22 mouse cellular contexts compared by ENCODE assay signal in genomic region chr3:155055231-155055916, GRCm38 (mm10). TPM values are rescaled to one million over a fixed set of nuclear protein-coding genes. Genes with fewer than 3 reads are reported as not detected.
DNase-seq lines count a peak whose midpoint lies in the region; ATAC-seq and TF ChIP-seq lines count a peak whose summit lies in the region.
"Had no signal": no experiment of that assay in that cellular context is flagged by ENCODE, and none has a peak within 500 bp of the region (broad histone marks: within the 10 kb centered on the region; RNA-seq: fewer than 3 reads in every experiment).

Gene Tnni3k (minus strand): TSS chr3:155055407.

- H3K9me3 ChIP-seq in lung, postnatal 0 days (ENCODE audit: low read length) = no peaks in the 10 kb centered on the region
- H3K9me3 ChIP-seq in heart, embryonic 11.5 days (replicated peaks; ENCODE audit: control insufficient read depth, low read length) = no peaks in the 10 kb centered on the region
- H3K9me3 ChIP-seq: forebrain, embryonic 13.5 days; G1E; liver, embryonic 15.5 days; midbrain, embryonic 15.5 days; neural tube, embryonic 15.5 days had no signal

- H3K4me2 ChIP-seq in lung, postnatal 0 days (replicated peaks; ENCODE audit: low read depth, low read length) = no peak within 1 kb of the TSS
- peak within 1 kb of the TSS; percentile 57 for H3K4me2 ChIP-seq in heart, embryonic 11.5 days
- H3K4me2 ChIP-seq: forebrain, embryonic 13.5 days; liver, embryonic 15.5 days; midbrain, embryonic 15.5 days; neural tube, embryonic 15.5 days had no signal

- H3K4me3 ChIP-seq in lung, postnatal 0 days (ENCODE audit: low read depth, low read length) = no peak within 1 kb of the TSS
- H3K4me3 ChIP-seq in heart, embryonic 11.5 days (ENCODE audit: low read depth, low read length) = peak within 1 kb of the TSS; percentile 37
- H3K4me3 ChIP-seq in layer of hippocampus, adult 2 months = no peak within 1 kb of the TSS
- H3K4me3 ChIP-seq: forebrain, embryonic 13.5 days; liver, embryonic 15.5 days; midbrain, embryonic 15.5 days; neural tube, embryonic 15.5 days had no signal

- WGBS in lung, postnatal 0 days = 51% methylated on average over 6 of the region's 6 CpGs
- WGBS in heart, embryonic 11.5 days (ENCODE audit: insufficient replicate concordance) = 33% methylated on average over 6 of the region's 6 CpGs

- H3K27ac ChIP-seq in lung, postnatal 0 days (ENCODE audit: low read length) = no peak within 1 kb of the TSS
- H3K27ac ChIP-seq in heart, embryonic 11.5 days (ENCODE audit: low read depth, low read length) = peak within 1 kb of the TSS; percentile 82
- H3K27ac ChIP-seq in layer of hippocampus, adult 2 months = no peak within 1 kb of the TSS
- H3K27ac ChIP-seq: forebrain, embryonic 13.5 days; kidney, postnatal 0 days; liver, embryonic 15.5 days; midbrain, embryonic 15.5 days; neural tube, embryonic 15.5 days had no signal

- H3K36me3 ChIP-seq in lung, postnatal 0 days (ENCODE audit: insufficient read depth, low read length) = no peaks in the 10 kb centered on the region
- H3K36me3 ChIP-seq in heart, embryonic 11.5 days (ENCODE audit: control insufficient read depth, insufficient read depth, low read length) = no peaks in the 10 kb centered on the region
- H3K36me3 ChIP-seq: G1E; liver, embryonic 15.5 days; midbrain, embryonic 15.5 days; neural tube, embryonic 15.5 days had no signal

- intact Hi-C loops in heart, postnatal 10 days (cut with DNase I) = no loop called here

- H3K9ac ChIP-seq in lung, postnatal 0 days (replicated peaks; ENCODE audit: low read depth) = no peak within 1 kb of the TSS
- H3K9ac ChIP-seq in heart, embryonic 11.5 days (ENCODE audit: low read depth, low read length) = peak within 1 kb of the TSS; percentile 34; the same call in 1 of the 2 replicates
- H3K9ac ChIP-seq: forebrain, embryonic 13.5 days; liver, embryonic 15.5 days; midbrain, embryonic 15.5 days; neural tube, embryonic 15.5 days had no signal

- no peak for ATAC-seq in lung, postnatal 0 days
- 0 out of 2 replicates have a peak, but pooled peaks have one; percentile 42 for ATAC-seq in heart, embryonic 11.5 days (replicated peaks; ENCODE audit: insufficient number of reproducible peaks, low FRiP score, low TSS enrichment)
- ATAC-seq: forebrain, embryonic 13.5 days; hindbrain, embryonic 16.5 days; midbrain, embryonic 15.5 days had no signal

- H3K27me3 ChIP-seq in lung, postnatal 0 days (replicated peaks; ENCODE audit: insufficient read depth, low read length) = no peaks in the 10 kb centered on the region
- no peaks in the 10 kb centered on the region for H3K27me3 ChIP-seq in heart, embryonic 11.5 days (ENCODE audit: control insufficient read depth, insufficient read depth, low read length)
- H3K27me3 ChIP-seq: forebrain, embryonic 13.5 days; liver, embryonic 15.5 days; midbrain, embryonic 15.5 days; neural tube, embryonic 15.5 days had no signal

- no peaks in the 10 kb centered on the region for H3K4me1 ChIP-seq in lung, postnatal 0 days (ENCODE audit: insufficient read depth, low read depth, low read length)
- H3K4me1 ChIP-seq in heart, embryonic 11.5 days (ENCODE audit: control insufficient read depth, insufficient read depth, low read length) = no peaks in the 10 kb centered on the region
- H3K4me1 ChIP-seq: forebrain, embryonic 13.5 days; liver, embryonic 15.5 days; midbrain, embryonic 15.5 days; neural tube, embryonic 15.5 days had no signal

- DNase-seq in lung, postnatal 0 days (ENCODE audit: low spot score) = peak; percentile 13
- no peak for DNase-seq in lung, postnatal 4 days
- peak; percentile 65 to 71 for DNase-seq in heart, postnatal 10 days
- no peak for DNase-seq in B cell, adult 2 months
- DNase-seq in right cerebral cortex, postnatal 25 days = no peak
- DNase-seq in right cerebral cortex, postnatal 36 days (ENCODE audit: low spot score in 2 of 2) = no peak
- DNase-seq in layer of hippocampus, adult 2 months (ENCODE audit: low spot score in 2 of 2) = no peak
- DNase-seq: cerebellum, adult 8-10 months; kidney, adult 11 months; lung, postnatal 10 days had no signal

- no peak for TF ChIP-seq CTCF in lung, postnatal 0 days (IDR thresholded peaks at IDR 0.05)
- no peak for TF ChIP-seq CTCF in layer of hippocampus, adult 2 months (conservative IDR thresholded peaks at IDR 0.05)

- no peak for TF ChIP-seq EP300 in lung, postnatal 0 days (IDR thresholded peaks at IDR 0.05)

RNA-seq across cellular contexts. Expression of gene Tnni3k, which starts in this region (rescaled TPM):
- polyA plus RNA-seq in lung, postnatal 0 days (2015; fragmentation: Nextera tagmentation; extraction: Ambion mirVana) = 0.69 and 0.75 TPM in 2 replicates
- 33.7 and 38.8 TPM in 2 replicates for polyA plus RNA-seq in heart, embryonic 11.5 days (2014; fragmentation: Nextera tagmentation; extraction: Ambion mirVana)
- total RNA-seq in heart, postnatal 10 days (2021) = 100 to 1,000 TPM in 1 of 2 experiments, 10 to 100 TPM in 1; 95.5 to 104 TPM
- total RNA-seq in layer of hippocampus, adult 2 months (2021) = under 1 TPM; 0.17 to 0.31 TPM
- total RNA-seq: gastrocnemius, adult 8-10 months; hematopoietic stem cell, adult 5-6 weeks; megakaryocyte, adult 5-6 weeks had no signal
- polyA plus RNA-seq: forebrain, embryonic 13.5 days; G1E; kidney, postnatal 0 days; liver, embryonic 15.5 days; stomach, embryonic 16.5 days had no signal

Comparison
In these comparisons a context has a peak if more than half of its experiments do, and no peak if none do; other contexts are left out.
1. RNA of gene Tnni3k (total RNA-seq): 95.5 to 104 TPM in heart, postnatal 10 days; 0.17 to 0.31 TPM in layer of hippocampus, adult 2 months; every median in the first group is over 10 times any median in the second.
2. RNA of gene Tnni3k (polyA plus RNA-seq): 33.7 to 38.8 TPM in heart, embryonic 11.5 days; 0.69 to 0.75 TPM in lung, postnatal 0 days; every median in the first group is over 10 times any median in the second.
3. Peak in DNase-seq in lung, postnatal 0 days; RNA of the gene not detected or under 1 TPM.
4. DNase-seq: peak in heart, postnatal 10 days (2 of 2); none in lung, postnatal 4 days (0 of 2), B cell, adult 2 months (0 of 2), right cerebral cortex, postnatal 25 days (single experiment), right cerebral cortex, postnatal 36 days (0 of 2) and layer of hippocampus, adult 2 months (0 of 2).